Mouse (Mus musculus): ENCODE measurements around the gene Nars2. TPM values are rescaled to one million over a fixed set of nuclear protein-coding genes. Genes with fewer than 3 reads are reported as not detected.
A peak's percentile ranks its signal among the peaks of the same experiment; 100 is the strongest.

The Nars2 gene
- polyA plus RNA-seq, 1 experiment from 2014 or later: 10.7 TPM

- H3K9me3 ChIP-seq (ENCODE audit: control insufficient read depth): no peaks in the 10 kb centered on the region
- ATAC-seq: no peak
- H3K27me3 ChIP-seq (replicated peaks; ENCODE audit: control insufficient read depth, insufficient read depth, low read length): no peaks in the 10 kb centered on the region
- no peak overlapping the region for H3K4me2 ChIP-seq (replicated peaks; ENCODE audit: low read depth)
- no peak overlapping the region for H3K27ac ChIP-seq (ENCODE audit: low read depth, low read length)
- H3K36me3 ChIP-seq (ENCODE audit: control insufficient read depth, insufficient read depth): peaks cover 4% of the 10 kb centered on the region; the same call in 1 of the 2 replicates
- WGBS: 75% methylated on average over 2 of the region's 2 CpGs
- no peak for TF ChIP-seq CTCF (IDR thresholded peaks at IDR 0.05; ENCODE audit: low read depth)
- no peak overlapping the region for H3K9ac ChIP-seq (ENCODE audit: low read depth, low read length)
- H3K4me1 ChIP-seq (replicated peaks; ENCODE audit: control insufficient read depth, insufficient read depth, low read length): no peaks in the 10 kb centered on the region
- no peak overlapping the region for H3K4me3 ChIP-seq (ENCODE audit: low read depth, low read length)
Observed at GRCm38 (mm10) chr7:96981366-96981765, 30.1 kb downstream of the Nars2 start.

- 58% methylated on average over 7 of the region's 7 CpGs for WGBS
- ATAC-seq: no peak
- Histone ChIP-seq H3K9ac (ENCODE audit: low read depth, low read length) (no peak overlapping the region), H3K4me3 (ENCODE audit: low read depth, low read length) (no peak overlapping the region), H3K9me3 (ENCODE audit: control insufficient read depth) (no peaks in the 10 kb centered on the region), H3K4me1 (replicated peaks; ENCODE audit: control insufficient read depth, insufficient read depth, low read length) (no peaks in the 10 kb centered on the region), H3K27ac (ENCODE audit: low read depth, low read length) (no peak overlapping the region), H3K4me2 (replicated peaks; ENCODE audit: low read depth) (no peak overlapping the region), H3K27me3 (replicated peaks; ENCODE audit: control insufficient read depth, insufficient read depth, low read length) (no peaks in the 10 kb centered on the region), H3K36me3 (ENCODE audit: control insufficient read depth, insufficient read depth) (no peaks in the 10 kb centered on the region; the same call in 1 of the 2 replicates)
- TF ChIP-seq CTCF (IDR thresholded peaks at IDR 0.05; ENCODE audit: low read depth): no peak
Observed at GRCm38 (mm10) chr7:96983660-96984347, 32.5 kb downstream of the Nars2 start.

GRCm38 (mm10) chr7:96985798-96986197 lies 34.5 kb downstream of the Nars2 start:
- WGBS: 25% methylated on average over 8 of the region's 8 CpGs
- no peak overlapping the region for H3K9ac ChIP-seq (ENCODE audit: low read depth, low read length)
- H3K9me3 ChIP-seq (ENCODE audit: control insufficient read depth): no peaks in the 10 kb centered on the region
- no peaks in the 10 kb centered on the region for H3K27me3 ChIP-seq (replicated peaks; ENCODE audit: control insufficient read depth, insufficient read depth, low read length)
- H3K4me2 ChIP-seq (replicated peaks; ENCODE audit: low read depth): 0 out of 2 replicates have a peak overlapping the region, but pooled peaks have one; percentile 2
- no peak for ATAC-seq
- no peak for TF ChIP-seq CTCF (IDR thresholded peaks at IDR 0.05; ENCODE audit: low read depth)
- no peak overlapping the region for H3K27ac ChIP-seq (ENCODE audit: low read depth, low read length)
- H3K4me3 ChIP-seq (ENCODE audit: low read depth, low read length): no peak overlapping the region
- no peaks in the 10 kb centered on the region; the same call in 1 of the 2 replicates for H3K36me3 ChIP-seq (ENCODE audit: control insufficient read depth, insufficient read depth)
- no peaks in the 10 kb centered on the region for H3K4me1 ChIP-seq (replicated peaks; ENCODE audit: control insufficient read depth, insufficient read depth, low read length)

- Histone ChIP-seq H3K4me1 (replicated peaks; ENCODE audit: control insufficient read depth, insufficient read depth, low read length) (no peaks in the 10 kb centered on the region), H3K27ac (ENCODE audit: low read depth, low read length) (no peak overlapping the region), H3K4me2 (replicated peaks; ENCODE audit: low read depth) (no peak overlapping the region), H3K9ac (ENCODE audit: low read depth, low read length) (no peak overlapping the region), H3K4me3 (ENCODE audit: low read depth, low read length) (no peak overlapping the region), H3K36me3 (ENCODE audit: control insufficient read depth, insufficient read depth) (no peaks in the 10 kb centered on the region), H3K27me3 (replicated peaks; ENCODE audit: control insufficient read depth, insufficient read depth, low read length) (no peaks in the 10 kb centered on the region), H3K9me3 (ENCODE audit: control insufficient read depth) (no peaks in the 10 kb centered on the region)
- WGBS: 74% methylated on average over 9 of the region's 9 CpGs
- ATAC-seq: no peak
- TF ChIP-seq CTCF (IDR thresholded peaks at IDR 0.05; ENCODE audit: low read depth): no peak
Observed at GRCm38 (mm10) chr7:96986795-96987445, 35.6 kb downstream of the Nars2 start.

GRCm38 (mm10) chr7:96987676-96988075 lies 36.4 kb downstream of the Nars2 start:
- H3K4me3 ChIP-seq (ENCODE audit: low read depth, low read length): no peak overlapping the region
- peak; percentile 79 for ATAC-seq
- no peaks in the 10 kb centered on the region for H3K27me3 ChIP-seq (replicated peaks; ENCODE audit: control insufficient read depth, insufficient read depth, low read length)
- no peak overlapping the region for H3K4me2 ChIP-seq (replicated peaks; ENCODE audit: low read depth)
- WGBS: 27% methylated on average over 4 of the region's 4 CpGs
- no peak for TF ChIP-seq CTCF (IDR thresholded peaks at IDR 0.05; ENCODE audit: low read depth)
- H3K9ac ChIP-seq (ENCODE audit: low read depth, low read length): no peak overlapping the region
- H3K4me1 ChIP-seq (replicated peaks; ENCODE audit: control insufficient read depth, insufficient read depth, low read length): no peaks in the 10 kb centered on the region
- no peaks in the 10 kb centered on the region for H3K9me3 ChIP-seq (ENCODE audit: control insufficient read depth)
- H3K27ac ChIP-seq (ENCODE audit: low read depth, low read length): no peak overlapping the region
- H3K36me3 ChIP-seq (ENCODE audit: control insufficient read depth, insufficient read depth): no peaks in the 10 kb centered on the region

- H3K9me3 ChIP-seq (ENCODE audit: control insufficient read depth): no peaks in the 10 kb centered on the region
- no peaks in the 10 kb centered on the region for H3K27me3 ChIP-seq (replicated peaks; ENCODE audit: control insufficient read depth, insufficient read depth, low read length)
- no peak for TF ChIP-seq CTCF (IDR thresholded peaks at IDR 0.05; ENCODE audit: low read depth)
- no peak overlapping the region for H3K27ac ChIP-seq (ENCODE audit: low read depth, low read length)
- WGBS: 12% methylated on average over 3 of the region's 3 CpGs
- H3K4me3 ChIP-seq (ENCODE audit: low read depth, low read length): no peak overlapping the region
- H3K4me2 ChIP-seq (replicated peaks; ENCODE audit: low read depth): no peak overlapping the region
- ATAC-seq: no peak
- no peaks in the 10 kb centered on the region for H3K36me3 ChIP-seq (ENCODE audit: control insufficient read depth, insufficient read depth)
- no peaks in the 10 kb centered on the region for H3K4me1 ChIP-seq (replicated peaks; ENCODE audit: control insufficient read depth, insufficient read depth, low read length)
- no peak overlapping the region for H3K9ac ChIP-seq (ENCODE audit: low read depth, low read length)
Observed at GRCm38 (mm10) chr7:97012956-97013355, 61.7 kb downstream of the Nars2 start.
